Mouse (Mus musculus): ENCODE results near the gene Syngr1. TPM values are rescaled to one million over a fixed set of nuclear protein-coding genes. Genes with fewer than 3 reads are reported as not detected.
A peak's percentile ranks its signal among the peaks of the same experiment; 100 is the strongest.

The Syngr1 gene
- polyA plus RNA-seq, 1 experiment from 2014 or later, result 8.7 TPM

Small RNAs within 50 kb of the gene (microRNA-seq; reads per million reads assigned to microRNA genes)
- gene Snord43, result 17.7 reads per million, percentile 28 among the genes with 10 or more reads in this experiment

Other genes starting within 250 kb of the Syngr1 start
- 5.4 and 7.3 TPM in 2 replicates for gene Apobec3, start 199.7 kb upstream of the Syngr1 start, polyA plus RNA-seq (2014; fragmentation: Nextera tagmentation; extraction: Ambion mirVana)
- 1.3 and 1.8 TPM in 2 replicates for gene Cbx7, start 120.2 kb upstream of the Syngr1 start, polyA plus RNA-seq (2014; fragmentation: Nextera tagmentation; extraction: Ambion mirVana)
- gene Pdgfb, start 76.4 kb upstream of the Syngr1 start, polyA plus RNA-seq (2014; fragmentation: Nextera tagmentation; extraction: Ambion mirVana), result 2.2 and 3.8 TPM in 2 replicates
- 1,003 and 1,056 TPM in 2 replicates for gene Rpl3, start 534 bp downstream of the Syngr1 start, polyA plus RNA-seq (2014; fragmentation: Nextera tagmentation; extraction: Ambion mirVana)
- 35.7 and 36.0 TPM in 2 replicates for gene Tab1, start 41.8 kb downstream of the Syngr1 start, polyA plus RNA-seq (2014; fragmentation: Nextera tagmentation; extraction: Ambion mirVana)
- 11.6 and 12.3 TPM in 2 replicates for gene Mgat3, start 82.4 kb downstream of the Syngr1 start, polyA plus RNA-seq (2014; fragmentation: Nextera tagmentation; extraction: Ambion mirVana)
- gene Mief1, start 142.7 kb downstream of the Syngr1 start, polyA plus RNA-seq (2014; fragmentation: Nextera tagmentation; extraction: Ambion mirVana), result 41.8 and 47.3 TPM in 2 replicates
- not detected in 2 replicates for gene AC140267.1, start 144.5 kb downstream of the Syngr1 start, polyA plus RNA-seq (2014; fragmentation: Nextera tagmentation; extraction: Ambion mirVana)
- 127 and 134 TPM in 2 replicates for gene Atf4, start 163.8 kb downstream of the Syngr1 start, polyA plus RNA-seq (2014; fragmentation: Nextera tagmentation; extraction: Ambion mirVana)
- gene Rps19bp1, start 173.0 kb downstream of the Syngr1 start, polyA plus RNA-seq (2014; fragmentation: Nextera tagmentation; extraction: Ambion mirVana), result 70.3 and 76.9 TPM in 2 replicates
- gene Cacna1i, start 195.9 kb downstream of the Syngr1 start, polyA plus RNA-seq (2014; fragmentation: Nextera tagmentation; extraction: Ambion mirVana), result 0.05 and 0.09 TPM in 2 replicates